Mouse (Mus musculus) lung, postnatal 0 days (tissue): Measurements from ENCODE around the gene Clstn2.

Source experiments
- CTCF ChIP-seq: IDR thresholded peaks from 2 replicates; pipeline ENCODE4 v1.5.1; 2016; ENCODE audit warnings: antibody characterized with exemption, mild to moderate bottlenecking
- EP300 ChIP-seq: IDR thresholded peaks from 2 replicates; pipeline ENCODE4 v1.6.1; 2016; ENCODE audit warnings: antibody characterized with exemption, mild to moderate bottlenecking, control low read depth

DNA sequence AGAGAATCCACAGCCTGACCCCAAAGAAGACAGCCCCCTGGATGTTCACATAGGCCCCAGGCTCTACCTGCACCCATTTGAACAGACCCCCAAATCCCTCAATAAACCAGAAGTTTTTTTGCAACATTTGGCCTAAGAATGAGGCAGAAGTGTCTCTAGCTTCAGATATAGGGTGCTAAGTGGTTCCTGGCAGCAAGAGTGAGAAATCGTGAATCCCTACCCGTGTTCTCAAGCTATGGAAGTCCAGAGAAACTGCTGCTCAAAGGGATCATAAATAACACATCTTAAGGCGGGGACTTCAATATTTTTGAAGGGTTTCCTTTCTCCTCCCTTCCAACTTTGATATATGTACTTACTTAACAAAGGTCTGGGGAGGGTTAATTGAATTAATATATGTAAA is 7.4 kb downstream of the Clstn2 start:
- TF ChIP-seq CTCF (no peak), EP300 (no peak)
